Mouse (Mus musculus): ENCODE data around the gene Tomm20. TPM values are rescaled to one million over a fixed set of nuclear protein-coding genes. Genes with fewer than 3 reads are reported as not detected.

Gene Tomm20
- 131 and 231 TPM in 2 replicates for polyA plus RNA-seq (2012; rRNA removed)

- Histone ChIP-seq H3K4me3 (ENCODE audit: control insufficient read depth, low read depth, low read length) (peak within 1 kb of the TSS; percentile 83), H3K36me3 (ENCODE audit: control insufficient read depth, insufficient read depth, low read length) (no peaks in the 10 kb centered on the region)
Measured at GRCm38 (mm10) chr8:126945730-126946163, at the start of gene Tomm20. Gene Tomm20 (minus strand): TSS chr8:126945844.

GRCm38 (mm10) chr8:126994506-126994905, 48.9 kb upstream of the Tomm20 start:
- no peak overlapping the region for H3K27ac ChIP-seq (ENCODE audit: control insufficient read depth, insufficient read depth, low read depth, low read length)
- TF ChIP-seq CTCF (IDR thresholded peaks at IDR 0.05; ENCODE audit: control insufficient read depth, insufficient read depth, insufficient replicate concordance, low read depth, low read length), result no peak
- no peak for TF ChIP-seq POLR2A (IDR thresholded peaks at IDR 0.05; ENCODE audit: control insufficient read depth, low read depth, low read length)
- no peaks in the 10 kb centered on the region for H3K27me3 ChIP-seq (ENCODE audit: control insufficient read depth, insufficient read depth, low read length)
- H3K4me3 ChIP-seq (ENCODE audit: control insufficient read depth, low read depth, low read length), result no peak overlapping the region
- H3K36me3 ChIP-seq (ENCODE audit: control insufficient read depth, insufficient read depth, low read length), result no peaks in the 10 kb centered on the region
- no peaks in the 10 kb centered on the region for H3K4me1 ChIP-seq (ENCODE audit: control insufficient read depth, insufficient read depth, low read length)

More at GRCm38 (mm10) chr8:126945730-126946163, at the start of gene Tomm20:
- H3K27me3 ChIP-seq (ENCODE audit: control insufficient read depth, insufficient read depth, low read length), result no peaks in the 10 kb centered on the region
- H3K4me1 ChIP-seq (ENCODE audit: control insufficient read depth, insufficient read depth, low read length), result peaks cover 11% of the 10 kb centered on the region; the same call in 1 of the 2 replicates
- peak; percentile 47; the same call in 1 of the 2 replicates for TF ChIP-seq POLR2A (IDR thresholded peaks at IDR 0.05; ENCODE audit: control insufficient read depth, low read depth, low read length)
- TF ChIP-seq CTCF (IDR thresholded peaks at IDR 0.05; ENCODE audit: control insufficient read depth, insufficient read depth, insufficient replicate concordance, low read depth, low read length), result no peak
- peak within 1 kb of the TSS; percentile 78 for H3K27ac ChIP-seq (ENCODE audit: control insufficient read depth, insufficient read depth, low read depth, low read length)

GRCm38 (mm10) chr8:126989363-126990153, 43.9 kb upstream of the Tomm20 start:
- H3K27me3 ChIP-seq (ENCODE audit: control insufficient read depth, insufficient read depth, low read length), result no peaks in the 10 kb centered on the region
- TF ChIP-seq CTCF (IDR thresholded peaks at IDR 0.05; ENCODE audit: control insufficient read depth, insufficient read depth, insufficient replicate concordance, low read depth, low read length), result no peak
- no peak for TF ChIP-seq POLR2A (IDR thresholded peaks at IDR 0.05; ENCODE audit: control insufficient read depth, low read depth, low read length)
- no peaks in the 10 kb centered on the region for H3K36me3 ChIP-seq (ENCODE audit: control insufficient read depth, insufficient read depth, low read length)
- peaks cover 4% of the 10 kb centered on the region for H3K4me1 ChIP-seq (ENCODE audit: control insufficient read depth, insufficient read depth, low read length)
- no peak overlapping the region for H3K27ac ChIP-seq (ENCODE audit: control insufficient read depth, insufficient read depth, low read depth, low read length)
- H3K4me3 ChIP-seq (ENCODE audit: control insufficient read depth, low read depth, low read length), result no peak overlapping the region

- no peak overlapping the region for H3K27ac ChIP-seq (ENCODE audit: control insufficient read depth, insufficient read depth, low read depth, low read length)
- H3K4me1 ChIP-seq (ENCODE audit: control insufficient read depth, insufficient read depth, low read length), result peaks cover 4% of the 10 kb centered on the region
- H3K4me3 ChIP-seq (ENCODE audit: control insufficient read depth, low read depth, low read length), result no peak overlapping the region; the same call in 1 of the 2 replicates
- TF ChIP-seq POLR2A (IDR thresholded peaks at IDR 0.05; ENCODE audit: control insufficient read depth, low read depth, low read length) (no peak), CTCF (IDR thresholded peaks at IDR 0.05; ENCODE audit: control insufficient read depth, insufficient read depth, insufficient replicate concordance, low read depth, low read length) (no peak)
- no peaks in the 10 kb centered on the region for H3K27me3 ChIP-seq (ENCODE audit: control insufficient read depth, insufficient read depth, low read length)
- no peaks in the 10 kb centered on the region for H3K36me3 ChIP-seq (ENCODE audit: control insufficient read depth, insufficient read depth, low read length)
Measured at GRCm38 (mm10) chr8:126988346-126989006, 42.8 kb upstream of the Tomm20 start.

GRCm38 (mm10) chr8:126986495-126986894, 40.9 kb upstream of the Tomm20 start:
- no peak overlapping the region for H3K4me3 ChIP-seq (ENCODE audit: control insufficient read depth, low read depth, low read length)
- TF ChIP-seq POLR2A (IDR thresholded peaks at IDR 0.05; ENCODE audit: control insufficient read depth, low read depth, low read length), result no peak
- peak; percentile 91; the same call in 1 of the 2 replicates for TF ChIP-seq CTCF (IDR thresholded peaks at IDR 0.05; ENCODE audit: control insufficient read depth, insufficient read depth, insufficient replicate concordance, low read depth, low read length)
- H3K36me3 ChIP-seq (ENCODE audit: control insufficient read depth, insufficient read depth, low read length), result no peaks in the 10 kb centered on the region
- H3K4me1 ChIP-seq (ENCODE audit: control insufficient read depth, insufficient read depth, low read length), result peaks cover 4% of the 10 kb centered on the region
- no peak overlapping the region for H3K27ac ChIP-seq (ENCODE audit: control insufficient read depth, insufficient read depth, low read depth, low read length)
- no peaks in the 10 kb centered on the region for H3K27me3 ChIP-seq (ENCODE audit: control insufficient read depth, insufficient read depth, low read length)

GRCm38 (mm10) chr8:126980046-126980445, 34.4 kb upstream of the Tomm20 start:
- no peaks in the 10 kb centered on the region for H3K36me3 ChIP-seq (ENCODE audit: control insufficient read depth, insufficient read depth, low read length)
- no peaks in the 10 kb centered on the region for H3K27me3 ChIP-seq (ENCODE audit: control insufficient read depth, insufficient read depth, low read length)
- H3K4me3 ChIP-seq (ENCODE audit: control insufficient read depth, low read depth, low read length), result no peak overlapping the region
- no peak overlapping the region for H3K27ac ChIP-seq (ENCODE audit: control insufficient read depth, insufficient read depth, low read depth, low read length)
- H3K4me1 ChIP-seq (ENCODE audit: control insufficient read depth, insufficient read depth, low read length), result no peaks in the 10 kb centered on the region
- TF ChIP-seq CTCF (IDR thresholded peaks at IDR 0.05; ENCODE audit: control insufficient read depth, insufficient read depth, insufficient replicate concordance, low read depth, low read length) (no peak), POLR2A (IDR thresholded peaks at IDR 0.05; ENCODE audit: control insufficient read depth, low read depth, low read length) (no peak)
